Mouse (Mus musculus) left cerebral cortex, postnatal 4 days (tissue): ENCODE data around the gene 4930550C14Rik. TPM values are rescaled to one million over a fixed set of nuclear protein-coding genes. Genes with fewer than 3 reads are reported as not detected.
A peak's percentile ranks its signal among the peaks of the same experiment; 100 is the strongest.

Experiments used
- DNase-seq: peaks from one replicate; pipeline ENCODE4 v3.0.0-alpha.2; 2022
- intact Hi-C: fragments of 180-260 bp; cut with DNase I; formaldehyde crosslinking; loops from one replicate; pipeline ENCODE4 v1.15.1; 2025
- microRNA-seq: library from miRNA; unstranded; fragments of <30 nt; microRNA quantifications from one replicate; pipeline ENCODE4 v1.2.0, GENCODE M21; 2022
- total RNA-seq, 2 experiments: library from RNA; stranded (reverse); gene quantifications; 2 replicates each; pipeline ENCODE4 v1.2.3; 2021

4930550C14Rik gene
- total RNA-seq, 2 experiments from 2014 or later: not detected

GRCm38 (mm10) chr9:53402991-53403390 lies 866 bp downstream of the 4930550C14Rik start:
- peak; percentile 10 for DNase-seq
- intact Hi-C loops: no loop called here

- intact Hi-C loops: no loop called here
Measured at GRCm38 (mm10) chr9:53404050-53404752, 2.1 kb downstream of the 4930550C14Rik start.

GRCm38 (mm10) chr9:53404753-53405722 lies 2.9 kb downstream of the 4930550C14Rik start:
- intact Hi-C loops: no loop called here
- DNase-seq: peak; percentile 76

More at GRCm38 (mm10) chr9:53404050-53404752, 2.1 kb downstream of the 4930550C14Rik start:
- no peak for DNase-seq

GRCm38 (mm10) chr9:53408548-53408947 lies 6.4 kb downstream of the 4930550C14Rik start:
- intact Hi-C loops: no loop called here
- no peak for DNase-seq

- DNase-seq: no peak
- intact Hi-C loops: no loop called here
Measured at GRCm38 (mm10) chr9:53408953-53409361, 6.8 kb downstream of the 4930550C14Rik start.

- no peak for DNase-seq
- intact Hi-C loops: no loop called here
Measured at GRCm38 (mm10) chr9:53409427-53409826, 7.3 kb downstream of the 4930550C14Rik start.

GRCm38 (mm10) chr9:53422133-53422896 lies 20.2 kb downstream of the 4930550C14Rik start:
- intact Hi-C loops: no loop called here
- no peak for DNase-seq

- intact Hi-C loops: no loop called here
- DNase-seq: no peak
Measured at GRCm38 (mm10) chr9:53426726-53427125, 24.6 kb downstream of the 4930550C14Rik start.

GRCm38 (mm10) chr9:53427638-53428037 lies 25.5 kb downstream of the 4930550C14Rik start:
- intact Hi-C loops: no loop called here
- no peak for DNase-seq

GRCm38 (mm10) chr9:53435830-53436570 lies 33.9 kb downstream of the 4930550C14Rik start:
- intact Hi-C loops: no loop called here
- no peak for DNase-seq

GRCm38 (mm10) chr9:53450609-53451008 lies 48.5 kb downstream of the 4930550C14Rik start:
- DNase-seq: no peak
- intact Hi-C loops: no loop called here

GRCm38 (mm10) chr9:53452038-53452437 lies 49.9 kb downstream of the 4930550C14Rik start:
- no peak for DNase-seq
- intact Hi-C loops: no loop called here

- no peak for DNase-seq
- intact Hi-C loops: no loop called here
Measured at GRCm38 (mm10) chr9:53472806-53473518, 70.8 kb downstream of the 4930550C14Rik start.

Small RNAs within 50 kb of the gene (microRNA-seq; reads per million reads assigned to microRNA genes)
- gene Mir130c: not detected

Other genes starting within 250 kb of the 4930550C14Rik start
- gene Ddx10, start 154.3 kb upstream of the 4930550C14Rik start, total RNA-seq: 10 to 100 TPM; 20.6 to 23.4 TPM
- under 1 TPM; 0.78 to 0.89 TPM for gene Exph5, start 100.7 kb upstream of the 4930550C14Rik start, total RNA-seq
- 1 to 10 TPM; 5.7 to 6.6 TPM for gene Kdelc2, start 18.3 kb upstream of the 4930550C14Rik start, total RNA-seq
- gene Atm, start 134.4 kb downstream of the 4930550C14Rik start, total RNA-seq: 10 to 100 TPM; 23.8 to 24.7 TPM
- gene Npat, start 134.7 kb downstream of the 4930550C14Rik start, total RNA-seq: 10 to 100 TPM; 15.4 to 16.4 TPM
- gene Acat1, start 208.1 kb downstream of the 4930550C14Rik start, total RNA-seq: 100 to 1,000 TPM; 137 to 153 TPM